Mouse (Mus musculus) CH12.LX (cell line): ENCODE data around the gene Treml4. TPM values are rescaled to one million over a fixed set of nuclear protein-coding genes. Genes with fewer than 3 reads are reported as not detected.

Source experiments
- DNase-seq: peaks from one replicate; pipeline ENCODE4 v3.0.0-alpha.2; 2013; ENCODE audit errors: extremely low read depth
- H3K27ac ChIP-seq: 2 replicates; pipeline ENCODE4 v1.5.1; 2012; ENCODE audit warnings: low read depth, mild to moderate bottlenecking, control low read depth, moderate library complexity; ENCODE audit not compliant: insufficient read depth
- H3K27me3 ChIP-seq: replicated peaks from 2 replicates; pipeline ENCODE3; 2012; ENCODE audit warnings: inconsistent platforms
- H3K36me3 ChIP-seq, 2 experiments: replicated peaks in 1 of 2; 2 replicates each; pipeline versions ENCODE3 to v1.6.1; 2012; ENCODE audit warnings: inconsistent platforms in 1 of 2, low read length in 1 of 2, mild to moderate bottlenecking in 1 of 2, mixed read lengths in 1 of 2, moderate library complexity in 1 of 2; ENCODE audit not compliant: control insufficient read depth in 1 of 2, insufficient read depth in 1 of 2
- H3K4me1 ChIP-seq, 2 experiments: 2 replicates each; pipeline ENCODE4 v1.6.1; 2012; ENCODE audit warnings: inconsistent platforms in 1 of 2, moderate library complexity in 1 of 2; ENCODE audit not compliant: insufficient read depth in 2 of 2, control insufficient read depth in 1 of 2
- H3K4me2 ChIP-seq: 2 replicates; pipeline ENCODE4 v1.6.1; 2012; ENCODE audit warnings: low read depth, mild to moderate bottlenecking, control low read depth; ENCODE audit not compliant: poor library complexity, insufficient read depth, severe bottlenecking
- H3K4me3 ChIP-seq, 3 experiments: fragments of 150-350 bp in 1 of 3; sonication (generic) in 1 of 3; replicated peaks in 1 of 3; 2 replicates each; pipeline versions ENCODE3 to v1.5.1; 2011 to 2012; ENCODE audit warnings: low read depth in 2 of 3, low read length in 2 of 3, mild to moderate bottlenecking in 2 of 3, moderate library complexity in 2 of 3, control low read depth in 1 of 3, improper control_type of control experiment in 1 of 3, inconsistent platforms in 1 of 3, mixed read lengths in 1 of 3; ENCODE audit not compliant: poor library complexity in 1 of 3
- H3K79me2 ChIP-seq: replicated peaks from 2 replicates; pipeline ENCODE4 v1.6.1; 2012; ENCODE audit warnings: mild to moderate bottlenecking, moderate library complexity; ENCODE audit not compliant: control insufficient read depth, poor library complexity, insufficient read depth, severe bottlenecking; ENCODE audit errors: extremely low read depth
- H3K9ac ChIP-seq: 2 replicates; pipeline ENCODE4 v1.6.1; 2012; ENCODE audit warnings: low read depth, mild to moderate bottlenecking, control low read depth, moderate library complexity; ENCODE audit not compliant: insufficient read depth
- H3K9me3 ChIP-seq: replicated peaks from 2 replicates; pipeline ENCODE3; 2012; ENCODE audit warnings: low read length, inconsistent platforms, mixed read lengths
- BHLHE40 ChIP-seq: IDR thresholded peaks from 2 replicates; pipeline ENCODE4 v1.6.1; 2011; ENCODE audit warnings: mild to moderate bottlenecking, low read depth, low read length, improper control_type of control experiment
- CHD2 ChIP-seq: IDR thresholded peaks from 2 replicates; pipeline ENCODE4 v1.6.1; 2011; ENCODE audit warnings: low read length, improper control_type of control experiment
- GABPA ChIP-seq: IDR thresholded peaks from 2 replicates; pipeline ENCODE4 v1.6.1; 2012; ENCODE audit warnings: low read depth, low read length, improper control_type of control experiment, inconsistent platforms; ENCODE audit not compliant: insufficient replicate concordance
- HCFC1 ChIP-seq: IDR thresholded peaks from 2 replicates; pipeline ENCODE4 v1.6.1; 2012; ENCODE audit warnings: low read depth, mild to moderate bottlenecking, inconsistent platforms, low read length, improper control_type of control experiment
- JUN ChIP-seq: IDR thresholded peaks from 2 replicates; pipeline ENCODE4 v1.6.1; 2011; ENCODE audit warnings: low read depth, mild to moderate bottlenecking, low read length, improper control_type of control experiment, moderate library complexity; ENCODE audit not compliant: insufficient read depth
- JUND ChIP-seq: conservative IDR thresholded peaks from 2 replicates; pipeline ENCODE4 v1.6.1; 2011; ENCODE audit warnings: low read depth, low read length, improper control_type of control experiment
- KAT2A ChIP-seq: IDR thresholded peaks from 2 replicates; pipeline ENCODE4 v1.6.1; 2012; ENCODE audit warnings: low read length, improper control_type of control experiment, inconsistent platforms; ENCODE audit not compliant: insufficient replicate concordance
- MAFK ChIP-seq: IDR thresholded peaks from 2 replicates; pipeline ENCODE4 v1.6.1; 2011; ENCODE audit warnings: low read length, improper control_type of control experiment; ENCODE audit not compliant: insufficient replicate concordance
- MEF2A ChIP-seq: IDR thresholded peaks from 2 replicates; pipeline ENCODE4 v1.6.1; 2014; ENCODE audit warnings: low read depth, mild to moderate bottlenecking, inconsistent platforms, low read length, improper control_type of control experiment, borderline replicate concordance
- MXI1 ChIP-seq: IDR thresholded peaks from 2 replicates; pipeline ENCODE4 v1.6.1; 2011; ENCODE audit warnings: mild to moderate bottlenecking, low read depth, low read length, improper control_type of control experiment
- MYC ChIP-seq: IDR thresholded peaks from 2 replicates; pipeline ENCODE4 v1.6.1; 2011; ENCODE audit warnings: low read depth, mild to moderate bottlenecking, improper control_type of control experiment, low read length
- NELFE ChIP-seq: IDR thresholded peaks from 2 replicates; pipeline ENCODE4 v1.6.1; 2011; ENCODE audit warnings: low read depth, low read length, improper control_type of control experiment
- POLR2AphosphoS2 ChIP-seq: IDR thresholded peaks from 2 replicates; pipeline ENCODE4 v1.6.1; 2011; ENCODE audit warnings: low read depth, low read length, improper control_type of control experiment
- RAD21 ChIP-seq: IDR thresholded peaks from 2 replicates; pipeline ENCODE4 v1.6.1; 2011; ENCODE audit warnings: low read depth, mild to moderate bottlenecking, low read length, improper control_type of control experiment, moderate library complexity
- RCOR1 ChIP-seq: conservative IDR thresholded peaks from 2 replicates; pipeline ENCODE4 v1.6.1; 2012; ENCODE audit warnings: low read depth, mild to moderate bottlenecking, inconsistent platforms, low read length, improper control_type of control experiment
- SMC3 ChIP-seq: IDR thresholded peaks from 2 replicates; pipeline ENCODE4 v1.6.1; 2011; ENCODE audit warnings: low read depth, low read length, improper control_type of control experiment
- TBP ChIP-seq: conservative IDR thresholded peaks from 2 replicates; pipeline ENCODE4 v1.6.1; 2011; ENCODE audit warnings: low read depth, low read length, improper control_type of control experiment
- TCF12 ChIP-seq: IDR thresholded peaks from 2 replicates; pipeline ENCODE4 v1.6.1; 2014; ENCODE audit warnings: low read depth, mild to moderate bottlenecking, inconsistent platforms, low read length, improper control_type of control experiment
- UBTF ChIP-seq: IDR thresholded peaks from 2 replicates; pipeline ENCODE4 v1.6.1; 2012; ENCODE audit warnings: low read depth, mild to moderate bottlenecking, inconsistent platforms, low read length, improper control_type of control experiment, moderate library complexity
- USF1 ChIP-seq: IDR thresholded peaks from 2 replicates; pipeline ENCODE4 v1.6.1; 2014; ENCODE audit warnings: low read depth, mild to moderate bottlenecking, inconsistent platforms, low read length, improper control_type of control experiment
- ZC3H11A ChIP-seq: IDR thresholded peaks from 2 replicates; pipeline ENCODE4 v1.6.1; 2012; ENCODE audit warnings: low read depth, mild to moderate bottlenecking, inconsistent platforms, low read length, improper control_type of control experiment
- ZKSCAN1 ChIP-seq: IDR thresholded peaks from 2 replicates; pipeline ENCODE4 v1.6.1; 2012; ENCODE audit warnings: low read depth, inconsistent platforms, low read length, improper control_type of control experiment, borderline replicate concordance
- ZMIZ1 ChIP-seq: IDR thresholded peaks from 2 replicates; pipeline ENCODE4 v1.6.1; 2012; ENCODE audit warnings: low read depth, mild to moderate bottlenecking, inconsistent platforms, low read length, improper control_type of control experiment
- ZNF384 ChIP-seq: IDR thresholded peaks from 2 replicates; pipeline ENCODE4 v1.6.1; 2012; ENCODE audit warnings: low read depth, low read length, improper control_type of control experiment, inconsistent platforms
- dilution Hi-C: fragments of 300-500 bp; cut with MboI; formaldehyde crosslinking; loops from 2 replicates; pipeline ENCODE4 v1.14.3; 2020; ENCODE audit warnings: low sequenced_read_pairs; ENCODE audit not compliant: extremely low pct_unique_long_range_greater_than_20kb, extremely low pct_ligation_motif_present
- in situ Hi-C: fragments of 300-500 bp; cut with MboI; formaldehyde crosslinking; loops from 3 replicates; pipeline ENCODE4 v1.14.3; 2019; ENCODE audit warnings: low sequenced_read_pairs, low pct_ligation_motif_present, low pct_unique_long_range_greater_than_20kb, mixed read lengths
- polyA plus RNA-seq: library from polyadenylated mRNA; unstranded; fragments of >175 nt; gene quantifications from 2 replicates; pipeline ENCODE4 v1.2.1, GENCODE M21; 2012; ENCODE audit warnings: low read depth; ENCODE audit not compliant: insufficient read length
- total RNA-seq, 2 experiments: library from RNA; depleted of rRNA; stranded (reverse); fragments of 300-350 nt in 1 of 2; fragments of >200 nt in 1 of 2; gene quantifications; 2 replicates each; pipeline ENCODE4 v1.2.3; 2012 to 2014

The Treml4 gene
- total and polyA plus RNA-seq, 3 experiments = 0.13 to 1.1 (median 0.55) TPM

GRCm38 (mm10) chr17:48272158-48272557 is 8.1 kb downstream of the Treml4 start:
- no peaks in the 10 kb centered on the region for H3K9me3 ChIP-seq
- dilution Hi-C loops (no loop called here), in situ Hi-C loops (no loop called here)
- no peaks in the 10 kb centered on the region for H3K27me3 ChIP-seq
- H3K36me3 ChIP-seq = no peaks in the 10 kb centered on the region
- no peak overlapping the region for H3K4me3 ChIP-seq
- no peak for TF ChIP-seq TCF12
- TF ChIP-seq ZNF384 = no peak
- no peak for TF ChIP-seq ZC3H11A
- no peak for TF ChIP-seq BHLHE40
- no peak for TF ChIP-seq TBP
- no peak for TF ChIP-seq MEF2A
- TF ChIP-seq MYC = no peak
- TF ChIP-seq GABPA = no peak
- TF ChIP-seq RCOR1 = no peak
- H3K9ac ChIP-seq = no peak overlapping the region
- H3K4me1 ChIP-seq = peaks cover 0 to 18% of the 10 kb centered on the region in 2 experiments; a peak in 2 of 4 replicates
- DNase-seq = no peak
- no peak overlapping the region for H3K27ac ChIP-seq
- no peak overlapping the region for H3K4me2 ChIP-seq
- no peaks in the 10 kb centered on the region for H3K79me2 ChIP-seq

GRCm38 (mm10) chr17:48272598-48272997 is 8.5 kb downstream of the Treml4 start:
- Histone ChIP-seq H3K27me3 (no peaks in the 10 kb centered on the region), H3K4me1 (peaks cover 0 to 15% of the 10 kb centered on the region in 2 experiments; a peak in 2 of 4 replicates), H3K36me3 (no peaks in the 10 kb centered on the region), H3K9me3 (no peaks in the 10 kb centered on the region), H3K27ac (no peak overlapping the region), H3K9ac (no peak overlapping the region), H3K4me3 (no peak overlapping the region), H3K79me2 (no peaks in the 10 kb centered on the region), H3K4me2 (no peak overlapping the region)
- dilution Hi-C loops = no loop called here
- no peak for DNase-seq
- in situ Hi-C loops = no loop called here
- no peak for TF ChIP-seq MXI1
- no peak for TF ChIP-seq RCOR1
- TF ChIP-seq POLR2AphosphoS2 = no peak
- no peak for TF ChIP-seq KAT2A
- TF ChIP-seq HCFC1 = no peak
- no peak for TF ChIP-seq SMC3
- TF ChIP-seq UBTF = no peak
- TF ChIP-seq ZKSCAN1 = no peak
- TF ChIP-seq RAD21 = no peak
- TF ChIP-seq JUND = no peak
- TF ChIP-seq USF1 = no peak
- no peak for TF ChIP-seq MYC
- no peak for TF ChIP-seq ZMIZ1
- TF ChIP-seq NELFE = no peak
- TF ChIP-seq CHD2 = no peak
- TF ChIP-seq JUN = no peak
- TF ChIP-seq ZC3H11A = no peak
- TF ChIP-seq MAFK = no peak
